Mouse (Mus musculus): ENCODE results near the gene Arhgap18. TPM values are rescaled to one million over a fixed set of nuclear protein-coding genes. Genes with fewer than 3 reads are reported as not detected.

The Arhgap18 gene
- polyA plus RNA-seq, 2 experiments: 3.5 to 6.8 TPM

GRCm38 (mm10) chr10:26774266-26774665 lies 21.0 kb downstream of the Arhgap18 start:
- no peak for DNase-seq (ENCODE audit: low read depth in 3 of 3, low spot score in 3 of 3)
- 59% methylated on average over 1 of the region's 1 CpGs for WGBS (ENCODE audit: insufficient replicate concordance)
- Histone ChIP-seq H3K9me3 (ENCODE audit: control insufficient read depth, low read length) (no peaks in the 10 kb centered on the region), H3K9ac (replicated peaks) (no peak overlapping the region), H3K27ac (no peak overlapping the region), H3K27me3 (ENCODE audit: control insufficient read depth, insufficient read depth, low read length) (no peaks in the 10 kb centered on the region), H3K4me2 (ENCODE audit: low read depth) (peak overlapping the region; percentile 85), H3K4me1 (replicated peaks; ENCODE audit: control insufficient read depth in 2 of 2, insufficient read depth in 2 of 2, low read length in 1 of 2) (peaks cover 0 to 32% of the 10 kb centered on the region in 2 experiments; a peak in 3 of 4 replicates), H3K36me3 (replicated peaks; ENCODE audit: control insufficient read depth, insufficient read depth, low read depth) (no peaks in the 10 kb centered on the region), H3K4me3 (ENCODE audit: insufficient read depth in 1 of 2, low read depth in 2 of 2, low read length in 2 of 2) (no peak overlapping the region)
- ATAC-seq (ENCODE audit: insufficient read depth): no peak
- no peak for TF ChIP-seq CTCF (IDR thresholded peaks at IDR 0.05; ENCODE audit: low read depth)
- TF ChIP-seq EP300 (IDR thresholded peaks at IDR 0.05; ENCODE audit: low read depth): no peak

- no peak overlapping the region for H3K4me2 ChIP-seq (ENCODE audit: low read depth)
- H3K4me3 ChIP-seq (ENCODE audit: insufficient read depth in 1 of 2, low read depth in 2 of 2, low read length in 2 of 2): no peak overlapping the region
- no peaks in the 10 kb centered on the region for H3K27me3 ChIP-seq (ENCODE audit: control insufficient read depth, insufficient read depth, low read length)
- no peak overlapping the region for H3K9ac ChIP-seq (replicated peaks)
- peaks cover 0 to 26% of the 10 kb centered on the region in 2 experiments; a peak in 3 of 4 replicates for H3K4me1 ChIP-seq (replicated peaks; ENCODE audit: control insufficient read depth in 2 of 2, insufficient read depth in 2 of 2, low read length in 1 of 2)
- ATAC-seq (ENCODE audit: insufficient read depth): no peak
- H3K36me3 ChIP-seq (replicated peaks; ENCODE audit: control insufficient read depth, insufficient read depth, low read depth): no peaks in the 10 kb centered on the region
- H3K9me3 ChIP-seq (ENCODE audit: control insufficient read depth, low read length): no peaks in the 10 kb centered on the region
- no peak for DNase-seq (ENCODE audit: low read depth in 3 of 3, low spot score in 3 of 3)
- TF ChIP-seq CTCF (IDR thresholded peaks at IDR 0.05; ENCODE audit: low read depth) (no peak), EP300 (IDR thresholded peaks at IDR 0.05; ENCODE audit: low read depth) (no peak)
- H3K27ac ChIP-seq: no peak overlapping the region
Measured at GRCm38 (mm10) chr10:26776443-26776842, 23.2 kb downstream of the Arhgap18 start.

GRCm38 (mm10) chr10:26780581-26780980 lies 27.4 kb downstream of the Arhgap18 start:
- Histone ChIP-seq H3K9ac (replicated peaks) (no peak overlapping the region), H3K27ac (no peak overlapping the region), H3K9me3 (ENCODE audit: control insufficient read depth, low read length) (no peaks in the 10 kb centered on the region), H3K36me3 (replicated peaks; ENCODE audit: control insufficient read depth, insufficient read depth, low read depth) (no peaks in the 10 kb centered on the region), H3K4me3 (ENCODE audit: insufficient read depth in 1 of 2, low read depth in 2 of 2, low read length in 2 of 2) (no peak overlapping the region), H3K4me1 (replicated peaks; ENCODE audit: control insufficient read depth in 2 of 2, insufficient read depth in 2 of 2, low read length in 1 of 2) (peaks cover 0 to 10% of the 10 kb centered on the region in 2 experiments; a peak in 1 of 4 replicates), H3K4me2 (ENCODE audit: low read depth) (no peak overlapping the region), H3K27me3 (ENCODE audit: control insufficient read depth, insufficient read depth, low read length) (no peaks in the 10 kb centered on the region)
- TF ChIP-seq CTCF (IDR thresholded peaks at IDR 0.05; ENCODE audit: low read depth): no peak
- TF ChIP-seq EP300 (IDR thresholded peaks at IDR 0.05; ENCODE audit: low read depth): no peak
- 26% methylated on average over 3 of the region's 3 CpGs for WGBS (ENCODE audit: insufficient replicate concordance)
- ATAC-seq (ENCODE audit: insufficient read depth) (no peak), DNase-seq (ENCODE audit: low read depth in 3 of 3, low spot score in 3 of 3) (no peak)

- H3K27ac ChIP-seq: no peak overlapping the region
- no peak overlapping the region for H3K9ac ChIP-seq (replicated peaks)
- no peak overlapping the region for H3K4me2 ChIP-seq (ENCODE audit: low read depth)
- H3K4me3 ChIP-seq (ENCODE audit: insufficient read depth in 1 of 2, low read depth in 2 of 2, low read length in 2 of 2): no peak overlapping the region
- DNase-seq (ENCODE audit: low read depth in 3 of 3, low spot score in 3 of 3) (no peak), ATAC-seq (ENCODE audit: insufficient read depth) (no peak)
- WGBS (ENCODE audit: insufficient replicate concordance): 59% methylated on average over 2 of the region's 2 CpGs
- peaks cover 0 to 5% of the 10 kb centered on the region in 2 experiments; a peak in 1 of 4 replicates for H3K4me1 ChIP-seq (replicated peaks; ENCODE audit: control insufficient read depth in 2 of 2, insufficient read depth in 2 of 2, low read length in 1 of 2)
- H3K9me3 ChIP-seq (ENCODE audit: control insufficient read depth, low read length): no peaks in the 10 kb centered on the region
- H3K27me3 ChIP-seq (ENCODE audit: control insufficient read depth, insufficient read depth, low read length): no peaks in the 10 kb centered on the region
- no peaks in the 10 kb centered on the region for H3K36me3 ChIP-seq (replicated peaks; ENCODE audit: control insufficient read depth, insufficient read depth, low read depth)
- TF ChIP-seq CTCF (IDR thresholded peaks at IDR 0.05; ENCODE audit: low read depth): no peak
- no peak for TF ChIP-seq EP300 (IDR thresholded peaks at IDR 0.05; ENCODE audit: low read depth)
Measured at GRCm38 (mm10) chr10:26789680-26790079, 36.5 kb downstream of the Arhgap18 start.

GRCm38 (mm10) chr10:26791810-26792209 lies 38.6 kb downstream of the Arhgap18 start:
- DNase-seq (ENCODE audit: low read depth in 3 of 3, low spot score in 3 of 3) (no peak), ATAC-seq (ENCODE audit: insufficient read depth) (no peak)
- H3K4me2 ChIP-seq (ENCODE audit: low read depth): no peak overlapping the region
- no peaks in the 10 kb centered on the region for H3K36me3 ChIP-seq (replicated peaks; ENCODE audit: control insufficient read depth, insufficient read depth, low read depth)
- TF ChIP-seq CTCF (IDR thresholded peaks at IDR 0.05; ENCODE audit: low read depth) (no peak), EP300 (IDR thresholded peaks at IDR 0.05; ENCODE audit: low read depth) (no peak)
- H3K9ac ChIP-seq (replicated peaks): no peak overlapping the region
- H3K4me3 ChIP-seq (ENCODE audit: insufficient read depth in 1 of 2, low read depth in 2 of 2, low read length in 2 of 2): no peak overlapping the region
- H3K4me1 ChIP-seq (replicated peaks; ENCODE audit: control insufficient read depth in 2 of 2, insufficient read depth in 2 of 2, low read length in 1 of 2): peaks cover 0 to 5% of the 10 kb centered on the region in 2 experiments; a peak in 1 of 4 replicates
- WGBS (ENCODE audit: insufficient replicate concordance): 24% methylated on average over 3 of the region's 3 CpGs
- H3K27ac ChIP-seq: no peak overlapping the region
- no peaks in the 10 kb centered on the region for H3K27me3 ChIP-seq (ENCODE audit: control insufficient read depth, insufficient read depth, low read length)
- no peaks in the 10 kb centered on the region for H3K9me3 ChIP-seq (ENCODE audit: control insufficient read depth, low read length)
